Mouse (Mus musculus): ENCODE data around the gene Ppa2. TPM values are rescaled to one million over a fixed set of nuclear protein-coding genes. Genes with fewer than 3 reads are reported as not detected.

The Ppa2 gene
- total RNA-seq, 2 experiments from 2014 or later = 70.4 to 77.4 TPM

DNA sequence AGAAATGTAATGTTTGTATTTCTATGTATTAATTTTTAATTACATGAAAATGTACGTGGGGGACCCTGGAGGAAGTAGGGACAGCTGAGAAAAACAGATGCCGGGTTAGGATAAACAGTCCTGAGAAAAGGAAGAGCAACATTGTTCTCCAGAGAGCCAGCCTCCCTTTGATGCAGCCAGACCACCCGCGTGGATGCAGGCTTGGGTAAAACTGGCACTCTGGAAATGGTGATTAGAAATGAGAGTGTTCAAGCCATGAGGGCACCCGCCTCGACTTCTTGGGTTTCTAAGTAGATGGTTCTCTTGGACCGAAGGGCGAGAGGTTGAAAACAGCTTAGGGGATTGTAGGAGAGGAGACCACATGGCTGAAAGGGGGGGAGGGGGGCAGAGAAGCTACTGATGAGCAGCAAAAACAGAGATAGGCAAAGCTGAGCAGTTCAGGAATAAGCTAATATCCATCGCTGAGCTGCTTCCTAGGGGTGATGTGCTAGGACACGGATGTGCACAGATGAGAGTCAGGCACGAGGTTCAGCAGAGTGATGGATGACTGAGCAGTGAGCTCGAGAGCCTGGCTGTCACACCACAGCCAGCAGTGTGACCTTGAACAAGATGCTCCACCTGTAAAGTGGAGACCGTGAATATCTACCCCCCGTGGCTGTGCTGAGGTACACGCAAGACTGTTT lies 21.4 kb downstream of the Ppa2 start:
- no peak for ATAC-seq (replicated peaks; ENCODE audit: poor library complexity)

- ATAC-seq (replicated peaks; ENCODE audit: poor library complexity) = peak; percentile 52
Observed at GRCm38 (mm10) chr3:133332280-133332679, 22.4 kb downstream of the Ppa2 start.

DNA sequence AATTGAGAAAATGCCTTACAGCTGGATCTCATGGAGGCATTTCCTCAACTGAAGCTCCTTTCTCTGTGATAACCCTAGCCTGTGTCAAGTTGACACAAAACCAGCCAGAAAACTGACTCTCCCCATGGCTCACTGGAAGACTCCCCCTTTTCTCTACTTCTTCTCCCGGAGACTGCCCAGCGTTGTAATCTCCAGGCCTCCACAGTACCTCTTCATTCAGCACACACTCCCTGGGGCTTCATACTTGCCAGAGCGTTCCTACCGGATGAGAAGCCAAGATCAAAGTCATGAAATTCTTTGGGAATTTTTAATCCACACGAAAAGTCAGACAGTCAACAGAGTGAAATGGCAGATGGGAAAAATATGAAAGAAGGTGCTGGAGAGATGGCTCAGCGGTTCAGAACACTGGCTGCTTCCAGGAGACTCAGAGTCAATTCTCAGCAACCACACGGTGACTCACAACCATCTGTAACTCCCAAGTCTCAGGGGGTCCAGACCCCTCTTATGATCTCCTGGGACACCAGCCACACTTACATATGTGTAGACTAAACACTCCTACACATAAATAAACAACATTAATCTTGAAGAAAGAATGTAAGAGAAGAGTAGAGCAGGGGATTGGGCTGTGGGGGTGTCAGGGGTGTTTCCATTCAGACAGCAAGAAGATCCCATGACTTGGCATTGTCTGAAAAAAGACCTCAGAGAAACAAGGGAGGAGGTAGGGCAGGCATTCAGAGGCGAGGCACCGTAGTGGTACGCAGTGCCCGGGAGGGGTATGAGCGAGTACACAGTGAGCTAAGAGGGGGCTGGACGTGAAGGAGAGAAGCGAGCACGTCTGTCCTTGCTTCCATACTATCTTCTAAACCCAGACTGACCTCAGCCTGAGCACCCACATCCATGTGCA lies 23.6 kb downstream of the Ppa2 start:
- ATAC-seq (replicated peaks; ENCODE audit: poor library complexity) = no peak

- no peak for ATAC-seq (replicated peaks; ENCODE audit: poor library complexity)
Observed at GRCm38 (mm10) chr3:133334691-133335090, 24.8 kb downstream of the Ppa2 start.

GRCm38 (mm10) chr3:133335166-133335565 lies 25.3 kb downstream of the Ppa2 start:
- no peak for ATAC-seq (replicated peaks; ENCODE audit: poor library complexity)

DNA sequence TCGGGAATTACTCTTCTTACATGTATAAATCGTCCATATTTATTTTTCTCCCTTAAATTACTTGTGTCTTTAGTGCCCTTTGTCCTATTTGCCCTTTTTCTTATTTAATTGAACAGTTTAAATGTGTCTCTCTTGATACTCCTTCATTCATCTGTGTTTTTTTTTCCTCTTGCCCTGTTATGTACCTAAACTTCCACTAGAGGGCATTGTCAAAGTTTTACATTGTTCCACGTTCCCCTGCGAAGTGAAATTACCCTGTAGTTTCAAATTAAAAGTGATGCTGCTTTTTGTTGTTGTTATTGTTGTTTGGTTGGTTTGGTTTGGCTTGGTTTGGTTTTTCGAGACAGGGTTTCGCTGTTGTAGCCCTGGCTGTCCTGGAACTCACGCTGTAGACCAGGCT lies 26.5 kb downstream of the Ppa2 start:
- peak; percentile 30; the same call in 1 of the 2 replicates for ATAC-seq (replicated peaks; ENCODE audit: poor library complexity)

DNA sequence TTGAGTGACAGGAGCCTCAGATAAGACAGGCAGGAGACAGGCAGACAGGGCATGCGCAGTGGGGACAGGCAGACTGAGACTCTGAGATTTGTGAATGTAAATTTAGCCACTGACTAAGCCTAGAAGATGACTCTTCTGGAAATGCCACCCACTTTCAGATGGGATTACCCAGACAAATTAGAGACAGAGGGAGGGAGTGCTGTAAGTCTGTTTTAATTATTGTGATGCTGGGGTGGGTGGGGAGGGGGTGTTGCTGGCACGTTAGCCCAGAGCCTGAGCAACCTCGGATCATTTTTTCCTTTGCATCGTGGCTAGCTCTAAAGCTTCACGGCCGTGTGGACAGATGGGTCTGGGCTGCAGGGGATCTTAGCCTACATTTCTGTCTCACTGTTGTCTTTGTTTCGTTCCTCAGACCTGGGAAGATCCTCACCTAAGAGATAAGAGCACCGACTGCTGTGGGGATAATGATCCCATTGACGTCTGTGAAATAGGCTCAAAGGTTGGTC lies 29.0 kb downstream of the Ppa2 start:
- ATAC-seq (replicated peaks; ENCODE audit: poor library complexity) = peak; percentile 10

DNA sequence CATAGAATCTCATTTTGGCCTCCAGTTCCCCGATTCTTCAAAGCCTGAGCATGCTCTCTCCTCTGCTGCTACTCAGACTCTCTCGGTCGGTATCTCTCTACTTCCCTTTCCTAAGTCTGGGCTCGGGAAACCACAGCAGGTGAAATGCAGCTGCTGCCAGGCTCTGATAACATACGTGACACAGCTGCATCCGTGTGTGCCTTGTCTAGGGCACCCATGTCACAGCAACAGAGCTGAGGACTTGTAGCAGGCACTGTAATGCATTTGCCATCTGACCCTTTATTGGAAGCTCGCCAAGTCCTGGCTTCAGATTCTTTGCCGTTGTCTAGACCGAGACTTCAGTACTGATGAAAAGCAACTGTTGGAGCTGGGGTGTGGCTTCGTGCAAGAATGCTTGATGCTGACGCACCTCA lies 29.5 kb downstream of the Ppa2 start:
- ATAC-seq (replicated peaks; ENCODE audit: poor library complexity) = peak; percentile 95

- ATAC-seq (replicated peaks; ENCODE audit: poor library complexity) = no peak
Observed at GRCm38 (mm10) chr3:133341106-133341505, 31.2 kb downstream of the Ppa2 start.

GRCm38 (mm10) chr3:133347535-133347934 lies 37.6 kb downstream of the Ppa2 start:
- ATAC-seq (replicated peaks; ENCODE audit: poor library complexity) = peak; percentile 44; the same call in 1 of the 2 replicates

DNA sequence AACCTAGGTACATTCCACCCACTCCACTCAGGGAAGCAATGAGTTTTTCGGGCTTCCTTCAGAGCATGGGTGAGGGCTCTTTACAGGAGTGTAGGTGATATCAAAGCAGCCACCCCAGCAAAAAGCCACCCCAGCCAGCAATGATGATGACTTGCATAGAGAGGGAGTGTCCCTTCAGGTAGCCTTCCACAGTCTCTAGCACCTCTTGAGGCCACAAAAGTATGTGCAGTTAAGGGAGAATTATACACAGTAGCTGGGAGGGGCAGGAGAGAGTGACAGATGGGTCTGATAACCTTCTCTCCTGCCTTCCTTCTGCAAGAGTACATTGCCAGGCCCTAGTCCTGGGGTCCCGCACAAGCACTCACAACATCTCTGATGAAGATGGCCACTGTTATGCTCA lies 38.9 kb downstream of the Ppa2 start:
- peak; percentile 69 for ATAC-seq (replicated peaks; ENCODE audit: poor library complexity)

DNA sequence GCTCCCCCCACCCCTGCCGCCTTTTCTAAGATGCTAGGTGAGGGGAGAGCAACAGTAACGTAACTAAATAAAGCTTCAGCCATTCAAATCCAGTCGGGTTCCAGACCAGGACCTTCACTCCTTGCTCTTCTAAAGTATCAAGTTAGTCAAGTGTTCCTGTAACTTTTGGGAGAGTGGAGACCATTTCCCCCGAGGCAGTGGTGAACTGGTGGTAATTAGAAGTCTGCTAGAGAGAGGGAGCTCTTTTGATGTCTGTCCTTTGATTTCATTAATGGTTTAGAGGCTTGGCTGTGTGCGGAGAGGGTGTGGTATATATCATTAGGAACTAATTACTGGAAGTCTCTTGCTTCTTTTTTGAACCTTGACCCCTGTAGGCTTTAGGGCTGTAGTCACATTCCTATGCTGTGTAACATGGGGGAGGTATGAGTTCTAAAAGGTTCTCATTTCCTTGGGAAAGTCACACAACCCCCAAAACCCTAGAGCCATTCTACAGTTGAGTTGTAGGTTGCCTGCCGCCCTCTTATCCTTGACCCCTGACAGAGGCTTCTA lies 47.6 kb downstream of the Ppa2 start:
- no peak for ATAC-seq (replicated peaks; ENCODE audit: poor library complexity)

DNA sequence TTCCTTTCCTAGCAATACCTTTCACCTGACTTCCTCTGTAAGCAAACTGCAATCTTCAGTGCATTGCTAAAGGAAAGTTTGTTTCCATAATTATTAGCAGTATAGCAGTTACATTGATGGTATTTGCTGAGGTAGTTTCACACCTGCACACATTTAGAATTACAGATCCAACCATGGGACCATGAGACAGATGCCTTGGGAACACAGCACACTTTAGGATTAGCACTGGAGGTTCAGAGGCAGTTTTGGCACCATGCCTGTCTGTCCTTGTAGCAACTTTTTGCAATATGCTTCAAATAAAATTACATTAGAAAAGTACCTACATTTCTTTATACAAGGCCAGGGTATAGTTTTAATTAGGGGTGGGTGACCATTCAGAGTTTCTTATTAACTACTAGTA lies 48.1 kb downstream of the Ppa2 start:
- no peak for ATAC-seq (replicated peaks; ENCODE audit: poor library complexity)

DNA sequence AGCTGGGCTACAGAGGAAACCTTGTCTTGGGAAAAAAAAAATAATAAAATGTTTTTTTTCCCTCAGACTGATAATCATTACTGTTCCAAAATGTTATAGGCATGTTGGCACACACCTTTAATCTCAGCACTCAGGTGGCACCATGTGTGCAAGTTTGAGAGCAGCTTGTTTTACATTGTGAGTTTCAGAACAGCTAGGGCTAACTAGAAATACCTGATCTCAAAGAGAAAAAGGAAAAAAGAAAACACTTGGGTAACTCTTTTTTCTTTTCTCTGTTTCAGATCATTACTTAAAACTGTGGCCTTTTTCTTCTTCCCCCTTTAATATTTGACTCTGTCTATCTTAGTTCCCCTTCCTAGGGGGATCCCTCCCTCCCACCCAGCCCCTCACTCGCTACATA lies 51.5 kb downstream of the Ppa2 start:
- ATAC-seq (replicated peaks; ENCODE audit: poor library complexity) = no peak

DNA sequence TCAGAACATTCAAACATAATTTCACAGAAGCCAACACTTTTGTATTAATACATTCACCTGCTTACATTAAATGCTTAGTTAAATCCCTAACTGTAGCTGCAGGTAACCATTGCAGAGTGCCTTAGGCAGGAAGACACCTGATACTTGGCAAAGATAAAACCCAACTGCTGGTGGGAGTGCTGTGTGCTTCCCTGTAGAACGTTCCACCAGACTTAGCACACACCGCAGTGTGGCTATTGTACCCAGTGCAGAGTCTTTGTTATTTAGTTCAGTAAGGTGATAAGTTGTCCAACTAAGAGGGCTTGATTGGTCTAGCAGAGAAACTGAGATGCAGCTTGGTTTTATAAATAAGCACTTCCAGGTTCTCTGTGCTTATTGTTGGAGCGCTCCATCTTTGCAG lies 54.2 kb downstream of the Ppa2 start:
- no peak for ATAC-seq (replicated peaks; ENCODE audit: poor library complexity)

DNA sequence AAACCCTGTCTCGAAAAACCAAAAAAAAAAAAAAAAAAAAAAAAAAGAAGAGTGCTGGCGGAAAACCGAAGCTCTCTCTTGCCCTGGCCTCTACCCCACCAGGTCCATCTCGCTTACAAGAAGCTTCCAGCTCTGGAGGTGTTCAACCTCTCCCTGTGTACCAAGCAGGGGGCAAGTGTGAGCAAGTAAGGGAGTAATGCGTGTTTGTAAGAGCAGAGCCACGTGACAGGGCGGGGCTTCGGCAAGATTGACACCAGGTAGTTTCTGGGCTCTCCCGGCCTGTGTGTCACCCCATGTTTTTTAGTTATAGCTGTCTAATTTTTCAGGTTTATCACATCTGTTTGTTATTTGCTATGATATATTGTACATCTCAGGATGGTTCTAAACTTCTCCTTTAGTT lies 56.2 kb downstream of the Ppa2 start:
- no peak for ATAC-seq (replicated peaks; ENCODE audit: poor library complexity)

DNA sequence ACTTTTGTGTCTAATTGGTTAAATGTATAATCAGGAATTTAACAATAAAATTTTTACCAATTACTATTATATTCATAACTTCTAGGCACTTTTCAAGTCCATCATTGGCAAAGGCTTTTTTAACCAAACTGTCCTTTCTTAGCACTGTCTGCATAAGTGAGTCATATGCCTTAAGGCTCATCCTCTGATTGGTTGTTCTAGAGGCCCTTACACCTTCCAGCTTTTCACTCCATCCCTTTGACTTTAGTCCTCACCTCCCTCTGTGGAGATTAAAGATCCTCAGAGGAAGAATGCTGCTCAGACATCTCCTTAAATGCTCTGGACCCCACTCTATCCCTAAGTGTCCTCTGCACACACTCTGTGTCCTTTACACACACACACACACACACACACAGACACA lies 68.3 kb downstream of the Ppa2 start:
- ATAC-seq (replicated peaks; ENCODE audit: poor library complexity) = no peak

DNA sequence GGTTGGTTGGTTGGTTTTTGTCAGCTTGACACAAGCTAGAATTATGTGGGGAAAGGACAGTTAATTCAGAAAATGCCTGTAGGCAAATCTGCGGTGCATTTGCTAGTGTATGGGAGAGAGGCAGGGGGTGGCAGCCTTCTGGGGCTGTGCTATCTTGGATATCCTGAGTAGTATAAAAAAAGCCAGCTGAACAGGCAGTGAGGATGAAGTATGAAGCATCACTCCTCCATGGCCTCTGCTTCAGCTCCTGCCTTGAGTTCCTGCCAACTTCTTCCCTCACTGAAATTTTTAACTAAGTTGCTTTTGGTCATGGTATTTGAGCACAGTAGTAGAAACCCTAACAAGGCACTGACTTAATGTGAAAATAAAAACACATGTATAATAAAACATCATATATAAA lies 70.1 kb downstream of the Ppa2 start:
- no peak for ATAC-seq (replicated peaks; ENCODE audit: poor library complexity)

DNA sequence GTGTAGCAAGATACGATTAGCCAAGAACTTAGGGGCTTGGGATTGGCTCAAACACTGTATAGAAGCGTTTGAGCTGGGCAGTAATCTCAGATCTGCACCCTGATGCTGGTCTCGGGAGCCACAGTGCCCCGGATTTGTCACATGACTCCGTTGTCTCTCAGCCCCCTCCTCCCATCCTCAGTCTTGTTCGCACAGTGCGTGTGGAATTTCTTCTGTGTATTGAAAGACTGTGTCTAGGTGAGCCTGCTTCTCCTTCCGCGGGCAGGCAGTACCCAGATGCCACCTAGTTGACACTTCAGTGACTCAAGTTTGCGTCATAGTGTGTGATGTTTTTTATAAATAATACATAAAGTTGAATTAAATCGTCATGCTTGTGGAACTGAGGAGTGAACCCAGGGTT lies 71.6 kb downstream of the Ppa2 start:
- no peak for ATAC-seq (replicated peaks; ENCODE audit: poor library complexity)

- ATAC-seq (replicated peaks; ENCODE audit: poor library complexity) = no peak
Observed at GRCm38 (mm10) chr3:133382147-133382546, 72.2 kb downstream of the Ppa2 start.

GRCm38 (mm10) chr3:133384164-133384708 lies 74.3 kb downstream of the Ppa2 start:
- ATAC-seq (replicated peaks; ENCODE audit: poor library complexity) = no peak
